Mouse (Mus musculus) heart, embryonic 11.5 days (tissue): ENCODE results near the gene Cdk4. TPM values are rescaled to one million over a fixed set of nuclear protein-coding genes. Genes with fewer than 3 reads are reported as not detected.
"Not testable (repeated sequence)": the region's sequence is repeated elsewhere in the genome, so short reads cannot be mapped to it uniquely, and the experiment has no call there.

ENCODE experiments used
- ATAC-seq: fragments of 200-750 bp; cut with Nextera tagmentation; replicated peaks from 2 replicates; pipeline ENCODE4 v1.8.0; 2017; ENCODE audit warnings: moderate library complexity; ENCODE audit not compliant: insufficient number of reproducible peaks, low FRiP score, low TSS enrichment
- H3K27ac ChIP-seq: fragments of 300-500 bp; sonication (generic); 2 replicates; pipeline ENCODE4 v1.5.1; 2014; ENCODE audit warnings: mild to moderate bottlenecking, low read depth, low read length
- H3K27me3 ChIP-seq: fragments of 300-500 bp; sonication (generic); 2 replicates; pipeline ENCODE4 v1.6.1; 2014; ENCODE audit warnings: mild to moderate bottlenecking, low read length, mixed read lengths; ENCODE audit not compliant: control insufficient read depth, insufficient read depth
- H3K36me3 ChIP-seq: fragments of 300-500 bp; sonication (generic); 2 replicates; pipeline ENCODE4 v1.6.1; 2014; ENCODE audit warnings: mild to moderate bottlenecking, low read length, moderate library complexity, mixed read lengths; ENCODE audit not compliant: control insufficient read depth, insufficient read depth
- H3K4me1 ChIP-seq: fragments of 300-500 bp; sonication (generic); 2 replicates; pipeline ENCODE4 v1.6.1; 2014; ENCODE audit warnings: low read length; ENCODE audit not compliant: control insufficient read depth, insufficient read depth
- H3K4me2 ChIP-seq: fragments of 300-500 bp; sonication (generic); 2 replicates; pipeline ENCODE4 v1.6.1; 2014; ENCODE audit warnings: mild to moderate bottlenecking, moderate library complexity
- H3K4me3 ChIP-seq: fragments of 300-500 bp; sonication (generic); 2 replicates; pipeline ENCODE4 v1.5.1; 2014; ENCODE audit warnings: low read depth, low read length
- H3K9ac ChIP-seq: fragments of 300-500 bp; sonication (generic); 2 replicates; pipeline ENCODE4 v1.6.1; 2014; ENCODE audit warnings: mild to moderate bottlenecking, low read depth, low read length, moderate library complexity
- H3K9me3 ChIP-seq: fragments of 300-500 bp; sonication (generic); replicated peaks from 2 replicates; pipeline ENCODE4 v1.6.1; 2016; ENCODE audit warnings: low read length; ENCODE audit not compliant: control insufficient read depth
- WGBS: fragments of 180-500 bp; shearing (Covaris S2); extraction: QIAGEN DNeasy Blood & Tissue Kit; methylation state at CpG from one replicate; pipeline ENCODE4 v1.1.7; 2014; ENCODE audit not compliant: insufficient replicate concordance; 5-methylcytosine and 5-hydroxymethylcytosine counted together
- polyA plus RNA-seq: library from polyadenylated mRNA; unstranded; fragments of >200 nt; fragmentation: Nextera tagmentation; extraction: Ambion mirVana; gene quantifications from 2 replicates; pipeline ENCODE4 v1.2.1, GENCODE M21; 2014

Cdk4 gene
- polyA plus RNA-seq, 1 experiment from 2014 or later = 1,452 TPM

GRCm38 (mm10) chr10:127059968-127060916, 3.1 kb upstream of the Cdk4 start, which contains the start of gene March9:
TSS of gene March9 (minus strand) at chr10:127060184.
- Histone ChIP-seq H3K9ac (peak within 1 kb of the TSS; percentile 72), H3K9me3 (no peaks in the 10 kb centered on the region), H3K4me2 (peak within 1 kb of the TSS; percentile 100), H3K4me3 (peak within 1 kb of the TSS; percentile 84), H3K4me1 (peaks cover 14% of the 10 kb centered on the region), H3K27ac (no peak within 1 kb of the TSS), H3K27me3 (peaks cover 45% of the 10 kb centered on the region), H3K36me3 (peaks cover 4% of the 10 kb centered on the region)
- WGBS = 2% methylated on average over 44 of the region's 72 CpGs
- no peak; the same call in 1 of the 2 replicates for ATAC-seq

- H3K4me3 ChIP-seq = no peak overlapping the region
- H3K36me3 ChIP-seq = peaks cover 12% of the 10 kb centered on the region
- H3K4me2 ChIP-seq = no peak overlapping the region
- H3K27me3 ChIP-seq = peaks cover 45% of the 10 kb centered on the region
- H3K4me1 ChIP-seq = peaks cover 16% of the 10 kb centered on the region
- H3K9ac ChIP-seq = no peak overlapping the region
- H3K27ac ChIP-seq = no peak overlapping the region
- no peaks in the 10 kb centered on the region for H3K9me3 ChIP-seq
- ATAC-seq = no peak
- WGBS = 44% methylated on average over 5 of the region's 5 CpGs
These were observed 2.2 kb upstream of the Cdk4 start for GRCm38 (mm10) chr10:127061085-127061484.

GRCm38 (mm10) chr10:127061513-127061912, 1.8 kb upstream of the Cdk4 start:
- H3K9me3 ChIP-seq = no peaks in the 10 kb centered on the region
- peaks cover 16% of the 10 kb centered on the region for H3K4me1 ChIP-seq
- H3K9ac ChIP-seq = no peak overlapping the region
- H3K4me2 ChIP-seq = no peak overlapping the region
- peaks cover 17% of the 10 kb centered on the region for H3K36me3 ChIP-seq
- no peak overlapping the region for H3K27ac ChIP-seq
- peaks cover 43% of the 10 kb centered on the region for H3K27me3 ChIP-seq
- 60% methylated on average over 2 of the region's 2 CpGs for WGBS
- no peak overlapping the region for H3K4me3 ChIP-seq
- ATAC-seq = no peak

DNA sequence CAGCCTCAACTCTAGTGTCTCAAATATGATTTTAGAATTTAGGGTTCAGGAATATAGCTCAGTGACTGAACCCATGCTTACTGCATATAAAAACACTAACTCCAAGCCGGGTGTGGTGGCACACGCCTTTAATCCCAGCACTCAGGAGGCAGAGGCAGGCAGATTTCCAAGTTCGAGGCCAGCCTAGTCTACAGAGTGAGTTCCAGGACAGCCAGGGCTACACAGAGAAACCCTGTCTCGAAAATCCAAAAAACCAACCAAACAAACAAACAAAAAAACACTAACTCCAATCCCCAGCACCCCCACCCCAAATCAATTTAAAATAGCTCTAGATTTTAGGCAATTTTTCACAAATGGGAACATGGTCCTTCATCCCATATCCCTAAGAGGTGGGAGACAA, 1.2 kb upstream of the Cdk4 start:
- not testable (repeated sequence) for ATAC-seq, H3K9me3 ChIP-seq, H3K27ac ChIP-seq, H3K4me2 ChIP-seq, H3K4me3 ChIP-seq, H3K9ac ChIP-seq
- Histone ChIP-seq H3K4me1 (peaks cover 16% of the 10 kb centered on the region), H3K36me3 (peaks cover 22% of the 10 kb centered on the region), H3K27me3 (peaks cover 41% of the 10 kb centered on the region)
- 78% methylated on average over 4 of the region's 4 CpGs for WGBS

- ATAC-seq = no peak
- Histone ChIP-seq H3K27ac (no peak overlapping the region), H3K27me3 (peaks cover 37% of the 10 kb centered on the region), H3K9me3 (no peaks in the 10 kb centered on the region), H3K36me3 (peaks cover 26% of the 10 kb centered on the region), H3K4me3 (no peak overlapping the region), H3K9ac (no peak overlapping the region), H3K4me1 (peaks cover 16% of the 10 kb centered on the region), H3K4me2 (no peak overlapping the region)
- WGBS = 73% methylated on average over 5 of the region's 5 CpGs
These were observed 831 bp upstream of the Cdk4 start for GRCm38 (mm10) chr10:127062503-127062902.

DNA sequence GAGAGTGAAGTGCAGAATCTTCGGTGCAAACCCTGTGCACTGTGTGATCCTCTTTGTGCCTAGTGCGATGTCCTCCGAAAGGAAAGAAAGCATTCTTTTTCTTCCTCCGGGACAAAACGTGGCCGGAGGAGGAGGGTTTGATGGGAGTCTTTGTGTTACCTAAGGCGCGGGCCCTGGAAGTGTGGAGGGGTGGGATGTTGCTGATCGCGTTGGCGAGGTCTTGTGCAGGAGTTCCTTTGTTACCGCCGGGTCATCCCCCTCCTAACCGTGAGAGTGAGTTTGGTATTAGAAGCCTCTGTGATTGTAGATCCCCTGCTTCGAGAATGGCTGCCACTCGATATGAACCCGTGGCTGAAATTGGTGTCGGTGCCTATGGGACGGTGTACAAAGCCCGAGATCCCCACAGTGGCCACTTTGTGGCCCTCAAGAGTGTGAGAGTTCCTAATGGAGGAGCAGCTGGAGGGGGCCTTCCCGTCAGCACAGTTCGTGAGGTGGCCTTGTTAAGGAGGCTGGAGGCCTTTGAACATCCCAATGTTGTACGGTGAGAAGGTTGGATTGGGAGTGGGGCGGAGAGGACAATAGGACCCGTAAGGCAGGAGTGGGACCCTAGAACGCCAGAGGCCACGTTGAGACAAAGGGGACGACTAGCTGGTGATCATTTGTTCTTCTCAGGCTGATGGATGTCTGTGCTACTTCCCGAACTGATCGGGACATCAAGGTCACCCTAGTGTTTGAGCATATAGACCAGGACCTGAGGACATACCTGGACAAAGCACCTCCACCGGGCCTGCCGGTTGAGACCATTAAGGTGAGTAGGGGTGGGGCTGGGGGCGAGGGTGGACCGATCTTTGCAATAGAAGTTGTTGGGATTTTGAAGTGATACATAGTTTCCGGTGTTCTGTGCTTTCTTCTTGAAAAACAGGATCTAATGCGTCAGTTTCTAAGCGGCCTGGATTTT, 858 bp downstream of the Cdk4 start:
- H3K27ac ChIP-seq = peak overlapping the region; percentile 87
- WGBS = 15% methylated on average over 37 of the region's 37 CpGs
- peaks cover 24% of the 10 kb centered on the region for H3K27me3 ChIP-seq
- H3K4me2 ChIP-seq = peak overlapping the region; percentile 91
- no peaks in the 10 kb centered on the region for H3K9me3 ChIP-seq
- peak overlapping the region; percentile 63 for H3K4me3 ChIP-seq
- H3K9ac ChIP-seq = peak overlapping the region; percentile 96
- H3K36me3 ChIP-seq = peaks cover 38% of the 10 kb centered on the region
- H3K4me1 ChIP-seq = peaks cover 20% of the 10 kb centered on the region
- no peak for ATAC-seq

- no peaks in the 10 kb centered on the region for H3K9me3 ChIP-seq
- 58% methylated on average over 9 of the region's 9 CpGs for WGBS
- peaks cover 7% of the 10 kb centered on the region for H3K27me3 ChIP-seq
- H3K9ac ChIP-seq = no peak overlapping the region
- no peak overlapping the region for H3K4me3 ChIP-seq
- peaks cover 21% of the 10 kb centered on the region for H3K4me1 ChIP-seq
- H3K36me3 ChIP-seq = peaks cover 38% of the 10 kb centered on the region
- H3K4me2 ChIP-seq = no peak overlapping the region
- H3K27ac ChIP-seq = peak overlapping the region; percentile 13
- ATAC-seq = no peak
These were observed 2.6 kb downstream of the Cdk4 start for GRCm38 (mm10) chr10:127065981-127066380.

GRCm38 (mm10) chr10:127066519-127067018, 3.2 kb downstream of the Cdk4 start:
- no peaks in the 10 kb centered on the region for H3K9me3 ChIP-seq
- no peak overlapping the region for H3K4me2 ChIP-seq

More at GRCm38 (mm10) chr10:127066519-127067018, 3.2 kb downstream of the Cdk4 start:
- Histone ChIP-seq H3K36me3 (peaks cover 38% of the 10 kb centered on the region), H3K4me1 (peaks cover 23% of the 10 kb centered on the region), H3K9ac (no peak overlapping the region), H3K4me3 (no peak overlapping the region), H3K27ac (peak overlapping the region; percentile 4; the same call in 1 of the 2 replicates), H3K27me3 (peaks cover 1% of the 10 kb centered on the region; the same call in 1 of the 2 replicates)
- WGBS = 92% methylated on average over 14 of the region's 14 CpGs
- ATAC-seq = no peak
